In the genomic region with DNA sequence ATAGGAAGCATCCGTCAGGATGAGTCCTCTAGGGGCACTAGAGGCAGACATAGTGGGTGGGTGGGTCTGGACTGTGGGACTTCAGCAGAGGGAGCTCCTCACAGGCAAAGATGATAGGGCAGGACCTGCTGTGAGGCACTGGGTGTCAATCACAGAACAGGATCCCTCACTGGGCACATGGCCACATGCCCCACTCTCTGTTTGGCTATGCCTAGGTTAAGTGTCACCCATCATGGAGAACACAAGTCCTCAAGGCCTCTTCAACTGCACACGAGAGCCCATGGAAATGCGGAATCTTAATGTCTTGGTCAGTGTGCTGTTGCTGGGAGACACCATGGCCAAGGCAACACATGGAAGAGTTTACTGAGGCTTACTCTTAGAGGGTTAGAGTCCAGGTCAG, we compare ENCODE assay signal across 9 mouse cellular contexts.
"Had no signal": no experiment of that assay in that cellular context is flagged by ENCODE, and none has a peak within 500 bp of the region (broad histone marks: within the 10 kb centered on the region; RNA-seq: fewer than 3 reads in every experiment).

No protein-coding gene starts in this region.

- H3K36me3 ChIP-seq: intestine, embryonic 15.5 days; limb, embryonic 12.5 days; midbrain, embryonic 13.5 days; stomach, embryonic 15.5 days had no signal

- H3K27me3 ChIP-seq: intestine, embryonic 15.5 days; limb, embryonic 12.5 days; midbrain, embryonic 13.5 days; stomach, embryonic 15.5 days had no signal

- H3K27ac ChIP-seq: intestine, embryonic 15.5 days; layer of hippocampus, adult 2 months; limb, embryonic 12.5 days; midbrain, embryonic 13.5 days; stomach, embryonic 15.5 days had no signal

- H3K4me2 ChIP-seq: intestine, embryonic 15.5 days; limb, embryonic 12.5 days; midbrain, embryonic 13.5 days; stomach, embryonic 15.5 days had no signal

- H3K9me3 ChIP-seq: intestine, embryonic 15.5 days; limb, embryonic 12.5 days; midbrain, embryonic 13.5 days; stomach, embryonic 15.5 days had no signal

- H3K9ac ChIP-seq: intestine, embryonic 15.5 days; limb, embryonic 12.5 days; midbrain, embryonic 13.5 days; stomach, embryonic 15.5 days had no signal

- DNase-seq: kidney, adult 18-20 months; kidney, postnatal 4 days; right cerebral cortex, postnatal 14 days; thymus, postnatal 4 days had no signal

- ATAC-seq: intestine, embryonic 15.5 days; midbrain, embryonic 13.5 days had no signal

- H3K4me3 ChIP-seq: intestine, embryonic 15.5 days; layer of hippocampus, adult 2 months; limb, embryonic 12.5 days; midbrain, embryonic 13.5 days; stomach, embryonic 15.5 days had no signal
